Mouse (Mus musculus) bone marrow, adult 2 months (tissue): ENCODE measurements around the gene Mxd3. TPM values are rescaled to one million over a fixed set of nuclear protein-coding genes. Genes with fewer than 3 reads are reported as not detected.

Experiments used
- H3K27ac ChIP-seq: fragments of 200-500 bp; 2 replicates; pipeline ENCODE4 v1.5.1; 2012; ENCODE audit warnings: low read depth, mild to moderate bottlenecking, control low read depth, inconsistent platforms, low read length; ENCODE audit not compliant: control insufficient read depth, poor library complexity, insufficient read depth
- H3K4me1 ChIP-seq: fragments of 200-500 bp; 2 replicates; pipeline ENCODE4 v1.6.1; 2011; ENCODE audit warnings: low read length; ENCODE audit not compliant: control insufficient read depth, insufficient read depth
- H3K4me3 ChIP-seq: fragments of 200-500 bp; replicated peaks from 2 replicates; pipeline ENCODE3; 2011; ENCODE audit warnings: mild to moderate bottlenecking, low read depth, low read length, control low read depth; ENCODE audit not compliant: control insufficient read depth
- CTCF ChIP-seq: fragments of 200-500 bp; IDR thresholded peaks from 2 replicates; pipeline ENCODE4 v1.5.1; 2011; ENCODE audit warnings: low read length, control low read depth; ENCODE audit not compliant: control insufficient read depth, insufficient read depth
- POLR2A ChIP-seq: fragments of 200-500 bp; IDR thresholded peaks from 2 replicates; pipeline ENCODE4 v1.6.1; 2011; ENCODE audit warnings: low read depth, mild to moderate bottlenecking, control low read depth, low read length, borderline replicate concordance; ENCODE audit not compliant: control insufficient read depth
- WGBS: fragments of 180-500 bp; shearing (Covaris S2); methylation state at CpG from one replicate; pipeline ENCODE4 v1.1.7; 2018; 5-methylcytosine and 5-hydroxymethylcytosine counted together
- polyA plus RNA-seq: library from polyadenylated mRNA; stranded (reverse); fragments of >200 nt; gene quantifications from 2 replicates; pipeline ENCODE4 v1.2.4, GENCODE M21; 2011; ENCODE audit warnings: low replicate concordance; ENCODE audit not compliant: missing spikeins, insufficient read depth, insufficient read length

Gene Mxd3
- polyA plus RNA-seq, result 46.2 and 59.0 TPM in 2 replicates

GRCm38 (mm10) chr13:55329683-55330566 is at the start of gene Mxd3:
Gene Mxd3, minus strand, starts transcription at chr13:55329823.
- TF ChIP-seq POLR2A (peak; percentile 75; the same call in 1 of the 2 replicates), CTCF (no peak)
- H3K4me3 ChIP-seq, result peak within 1 kb of the TSS; percentile 92
- 1% methylated on average over 79 of the region's 82 CpGs for WGBS
- peak within 1 kb of the TSS; percentile 97 for H3K27ac ChIP-seq
- peaks cover 3% of the 10 kb centered on the region for H3K4me1 ChIP-seq

- no peak overlapping the region for H3K27ac ChIP-seq
- 90% methylated on average over 32 of the region's 32 CpGs for WGBS
- TF ChIP-seq CTCF (no peak), POLR2A (no peak)
- no peak overlapping the region for H3K4me3 ChIP-seq
- no peaks in the 10 kb centered on the region; the same call in 1 of the 2 replicates for H3K4me1 ChIP-seq
Observed at GRCm38 (mm10) chr13:55378907-55379580, 49.4 kb upstream of the Mxd3 start.

- 67% methylated on average over 2 of the region's 2 CpGs for WGBS
- Histone ChIP-seq H3K27ac (no peak overlapping the region), H3K4me1 (peaks cover 11% of the 10 kb centered on the region), H3K4me3 (no peak overlapping the region)
- TF ChIP-seq POLR2A, result no peak
- no peak for TF ChIP-seq CTCF
Observed at GRCm38 (mm10) chr13:55375877-55376276, 46.3 kb upstream of the Mxd3 start.

- TF ChIP-seq CTCF, result no peak
- no peak for TF ChIP-seq POLR2A
- Histone ChIP-seq H3K27ac (no peak overlapping the region), H3K4me3 (no peak overlapping the region)
Observed at GRCm38 (mm10) chr13:55374206-55374924, 44.7 kb upstream of the Mxd3 start.

GRCm38 (mm10) chr13:55371740-55372139 is 42.1 kb upstream of the Mxd3 start:
- H3K4me1 ChIP-seq, result peaks cover 19% of the 10 kb centered on the region
- H3K27ac ChIP-seq, result no peak overlapping the region
- TF ChIP-seq CTCF (no peak), POLR2A (no peak)
- peak overlapping the region; percentile 38 for H3K4me3 ChIP-seq
- 71% methylated on average over 5 of the region's 5 CpGs for WGBS

More at GRCm38 (mm10) chr13:55374206-55374924, 44.7 kb upstream of the Mxd3 start:
- H3K4me1 ChIP-seq, result peaks cover 14% of the 10 kb centered on the region
- WGBS, result 72% methylated on average over 6 of the region's 6 CpGs

GRCm38 (mm10) chr13:55371007-55371681 is 41.5 kb upstream of the Mxd3 start:
- H3K4me1 ChIP-seq, result peaks cover 19% of the 10 kb centered on the region
- TF ChIP-seq POLR2A (no peak), CTCF (no peak)
- H3K27ac ChIP-seq, result peak overlapping the region; percentile 39; the same call in 1 of the 2 replicates
- WGBS, result 61% methylated on average over 8 of the region's 8 CpGs
- peak overlapping the region; percentile 52 for H3K4me3 ChIP-seq

- H3K4me3 ChIP-seq, result peak overlapping the region; percentile 75
- 9% methylated on average over 3 of the region's 3 CpGs for WGBS
- H3K27ac ChIP-seq, result peak overlapping the region; percentile 94
- H3K4me1 ChIP-seq, result peaks cover 19% of the 10 kb centered on the region
- TF ChIP-seq POLR2A (no peak), CTCF (no peak)
Observed at GRCm38 (mm10) chr13:55370234-55370633, 40.6 kb upstream of the Mxd3 start.
